Mouse (Mus musculus): Measurements from ENCODE around the gene Taf1.

Taf1 gene

GRCm38 (mm10) chrX:101532347-101533221, at the start of gene Taf1:
TSS of gene Taf1 (plus strand) at chrX:101532734.
- peak; percentile 97 for DNase-seq (ENCODE audit: low read depth, low spot score)

GRCm38 (mm10) chrX:101486487-101487152, 45.9 kb upstream of the Taf1 start:
- DNase-seq (ENCODE audit: low read depth, low spot score): peak; percentile 67

- peak; percentile 67 for DNase-seq (ENCODE audit: low read depth, low spot score)
Observed at GRCm38 (mm10) chrX:101504636-101505035, 27.9 kb upstream of the Taf1 start.

GRCm38 (mm10) chrX:101515710-101516109, 16.8 kb upstream of the Taf1 start:
- no peak for DNase-seq (ENCODE audit: low read depth, low spot score)

- no peak for DNase-seq (ENCODE audit: low read depth, low spot score)
Observed at GRCm38 (mm10) chrX:101518006-101518405, 14.5 kb upstream of the Taf1 start.

GRCm38 (mm10) chrX:101522027-101522426, 10.5 kb upstream of the Taf1 start:
- DNase-seq (ENCODE audit: low read depth, low spot score): peak; percentile 94

GRCm38 (mm10) chrX:101527356-101527755, 5.2 kb upstream of the Taf1 start:
- peak; percentile 77 for DNase-seq (ENCODE audit: low read depth, low spot score)

- DNase-seq (ENCODE audit: low read depth, low spot score): no peak
Observed at GRCm38 (mm10) chrX:101585455-101585854, 52.9 kb downstream of the Taf1 start.

GRCm38 (mm10) chrX:101616183-101616582, 83.6 kb downstream of the Taf1 start:
- no peak for DNase-seq (ENCODE audit: low read depth, low spot score)

GRCm38 (mm10) chrX:101617889-101618288, 85.4 kb downstream of the Taf1 start:
- peak; percentile 39 for DNase-seq (ENCODE audit: low read depth, low spot score)

- no peak for DNase-seq (ENCODE audit: low read depth, low spot score)
Observed at GRCm38 (mm10) chrX:101620317-101620716, 87.8 kb downstream of the Taf1 start.

GRCm38 (mm10) chrX:101622539-101622938, 90.0 kb downstream of the Taf1 start:
- peak; percentile 64 for DNase-seq (ENCODE audit: low read depth, low spot score)

GRCm38 (mm10) chrX:101636821-101637525, 104.4 kb downstream of the Taf1 start:
- peak; percentile 56 for DNase-seq (ENCODE audit: low read depth, low spot score)

- DNase-seq (ENCODE audit: low read depth, low spot score): no peak
Observed at GRCm38 (mm10) chrX:101638856-101639255, 106.3 kb downstream of the Taf1 start.

GRCm38 (mm10) chrX:101639306-101639705, 106.8 kb downstream of the Taf1 start:
- peak; percentile 66 for DNase-seq (ENCODE audit: low read depth, low spot score)

GRCm38 (mm10) chrX:101639741-101640166, 107.2 kb downstream of the Taf1 start, which contains the start of gene Ogt:
TSS of gene Ogt (plus strand) at chrX:101640060.
- peak; percentile 95 for DNase-seq (ENCODE audit: low read depth, low spot score)

- peak; percentile 49 for DNase-seq (ENCODE audit: low read depth, low spot score)
Observed at GRCm38 (mm10) chrX:101640194-101641160, 107.9 kb downstream of the Taf1 start.

GRCm38 (mm10) chrX:101641161-101641530, 108.6 kb downstream of the Taf1 start:
- no peak for DNase-seq (ENCODE audit: low read depth, low spot score)

- no peak for DNase-seq (ENCODE audit: low read depth, low spot score)
Observed at GRCm38 (mm10) chrX:101642091-101642490, 109.6 kb downstream of the Taf1 start.

- no peak for DNase-seq (ENCODE audit: low read depth, low spot score)
Observed at GRCm38 (mm10) chrX:101645286-101645685, 112.8 kb downstream of the Taf1 start.

- DNase-seq (ENCODE audit: low read depth, low spot score): peak; percentile 22
Observed at GRCm38 (mm10) chrX:101646621-101647020, 114.1 kb downstream of the Taf1 start.
